ENCODE assay signal across 9 mouse cellular contexts in genomic region chr9:41447902-41448301, GRCm38 (mm10).
A peak's percentile ranks its signal among the peaks of the same experiment; 100 is the strongest.
DNase-seq lines count a peak whose midpoint lies in the region; ATAC-seq lines count a peak whose summit lies in the region.
"Had no signal": no experiment of that assay in that cellular context is flagged by ENCODE, and none has a peak within 500 bp of the region (broad histone marks: within the 10 kb centered on the region; RNA-seq: fewer than 3 reads in every experiment).

No protein-coding gene starts in this region.

- H3K27me3 ChIP-seq in kidney, embryonic 15.5 days: no peaks in the 10 kb centered on the region
- no peaks in the 10 kb centered on the region for H3K27me3 ChIP-seq in embryonic facial prominence, embryonic 15.5 days
- H3K27me3 ChIP-seq in hindbrain, embryonic 16.5 days (replicated peaks; ENCODE audit: control insufficient read depth, insufficient read depth, low read length): no peaks in the 10 kb centered on the region
- no peaks in the 10 kb centered on the region for H3K27me3 ChIP-seq in neural tube, embryonic 13.5 days

- H3K27ac ChIP-seq in kidney, embryonic 15.5 days: peak overlapping the region; percentile 88
- peak overlapping the region; percentile 92 for H3K27ac ChIP-seq in embryonic facial prominence, embryonic 15.5 days (replicated peaks)
- H3K27ac ChIP-seq in hindbrain, embryonic 16.5 days (ENCODE audit: low read depth, low read length): peak overlapping the region; percentile 98
- H3K27ac ChIP-seq in neural tube, embryonic 13.5 days (replicated peaks): peak overlapping the region; percentile 95

- H3K4me2 ChIP-seq in kidney, embryonic 15.5 days: peak overlapping the region; percentile 29; the same call in 1 of the 2 replicates
- peak overlapping the region; percentile 43 for H3K4me2 ChIP-seq in embryonic facial prominence, embryonic 15.5 days (replicated peaks)
- H3K4me2 ChIP-seq in hindbrain, embryonic 16.5 days (ENCODE audit: low read length): peak overlapping the region; percentile 44
- H3K4me2 ChIP-seq in neural tube, embryonic 13.5 days: peak overlapping the region; percentile 22

- H3K4me1 ChIP-seq in kidney, embryonic 15.5 days: peaks cover 18% of the 10 kb centered on the region
- H3K4me1 ChIP-seq in embryonic facial prominence, embryonic 15.5 days: peaks cover 38% of the 10 kb centered on the region
- H3K4me1 ChIP-seq in hindbrain, embryonic 16.5 days (ENCODE audit: control insufficient read depth, insufficient read depth, low read depth, low read length): peaks cover 27% of the 10 kb centered on the region
- H3K4me1 ChIP-seq in neural tube, embryonic 13.5 days (replicated peaks): peaks cover 54% of the 10 kb centered on the region

- H3K36me3 ChIP-seq in kidney, embryonic 15.5 days: no peaks in the 10 kb centered on the region
- no peaks in the 10 kb centered on the region for H3K36me3 ChIP-seq in embryonic facial prominence, embryonic 15.5 days
- no peaks in the 10 kb centered on the region for H3K36me3 ChIP-seq in hindbrain, embryonic 16.5 days (ENCODE audit: control insufficient read depth, insufficient read depth, low read length)
- peaks cover 5% of the 10 kb centered on the region for H3K36me3 ChIP-seq in neural tube, embryonic 13.5 days

- ATAC-seq in kidney, embryonic 15.5 days (replicated peaks; ENCODE audit: low FRiP score): no peak
- ATAC-seq in embryonic facial prominence, embryonic 15.5 days (ENCODE audit: insufficient number of reproducible peaks, low FRiP score, low TSS enrichment, low read depth): no peak
- no peak for ATAC-seq in hindbrain, embryonic 16.5 days
- ATAC-seq in neural tube, embryonic 13.5 days (ENCODE audit: low read depth): no peak
- no peak for ATAC-seq in monocyte, adult 5-6 weeks (replicated peaks; ENCODE audit: insufficient number of reproducible peaks, low FRiP score, low TSS enrichment, poor library complexity, severe bottlenecking)

- no peak for DNase-seq in kidney, postnatal 36 days
- DNase-seq in left cerebral cortex, postnatal 25 days (ENCODE audit: low spot score in 2 of 2): no peak
- DNase-seq in T-cell, adult 2 months (ENCODE audit: low spot score): no peak
- DNase-seq: spleen, adult 18-20 months had no signal

- no peaks in the 10 kb centered on the region for H3K9me3 ChIP-seq in kidney, embryonic 15.5 days (replicated peaks)
- no peaks in the 10 kb centered on the region for H3K9me3 ChIP-seq in embryonic facial prominence, embryonic 15.5 days (replicated peaks)
- no peaks in the 10 kb centered on the region for H3K9me3 ChIP-seq in hindbrain, embryonic 16.5 days (ENCODE audit: control insufficient read depth, low read length)
- no peaks in the 10 kb centered on the region for H3K9me3 ChIP-seq in neural tube, embryonic 13.5 days

- intact Hi-C loops in left cerebral cortex, postnatal 25 days (cut with DNase I): loop anchor here (2.0 kb wide), 1 partner anchor 71 kb away; no protein-coding TSS in a partner anchor

- 87% methylated on average over 8 of the region's 8 CpGs for WGBS in kidney, embryonic 15.5 days
- WGBS in embryonic facial prominence, embryonic 15.5 days: 41% methylated on average over 8 of the region's 8 CpGs
- WGBS in hindbrain, embryonic 16.5 days: 67% methylated on average over 8 of the region's 8 CpGs
- 80% methylated on average over 8 of the region's 8 CpGs for WGBS in neural tube, embryonic 13.5 days

- no peak overlapping the region for H3K9ac ChIP-seq in kidney, embryonic 15.5 days
- no peak overlapping the region for H3K9ac ChIP-seq in embryonic facial prominence, embryonic 15.5 days
- peak overlapping the region; percentile 53 for H3K9ac ChIP-seq in hindbrain, embryonic 16.5 days (ENCODE audit: low read depth, low read length)
- H3K9ac ChIP-seq in neural tube, embryonic 13.5 days: peak overlapping the region; percentile 35

- H3K4me3 ChIP-seq in kidney, embryonic 15.5 days (replicated peaks): no peak overlapping the region
- 0 out of 2 replicates have a peak overlapping the region, but pooled peaks have one; percentile 7 for H3K4me3 ChIP-seq in embryonic facial prominence, embryonic 15.5 days (replicated peaks)
- no peak overlapping the region for H3K4me3 ChIP-seq in hindbrain, embryonic 16.5 days (ENCODE audit: low read length)
- H3K4me3 ChIP-seq in neural tube, embryonic 13.5 days: no peak overlapping the region

Comparison
In these comparisons a context has a peak if more than half of its experiments do, and no peak if none do; other contexts are left out.
1. H3K9ac ChIP-seq: peak in hindbrain, embryonic 16.5 days (single experiment) and neural tube, embryonic 13.5 days (single experiment); none in kidney, embryonic 15.5 days (single experiment) and embryonic facial prominence, embryonic 15.5 days (single experiment).
2. Peak in every context shown above with its lines, with median percentiles within 50 percentile points of each other: H3K27ac ChIP-seq and H3K4me2 ChIP-seq.